8 mouse cellular contexts compared by ENCODE assay signal in the genomic region with DNA sequence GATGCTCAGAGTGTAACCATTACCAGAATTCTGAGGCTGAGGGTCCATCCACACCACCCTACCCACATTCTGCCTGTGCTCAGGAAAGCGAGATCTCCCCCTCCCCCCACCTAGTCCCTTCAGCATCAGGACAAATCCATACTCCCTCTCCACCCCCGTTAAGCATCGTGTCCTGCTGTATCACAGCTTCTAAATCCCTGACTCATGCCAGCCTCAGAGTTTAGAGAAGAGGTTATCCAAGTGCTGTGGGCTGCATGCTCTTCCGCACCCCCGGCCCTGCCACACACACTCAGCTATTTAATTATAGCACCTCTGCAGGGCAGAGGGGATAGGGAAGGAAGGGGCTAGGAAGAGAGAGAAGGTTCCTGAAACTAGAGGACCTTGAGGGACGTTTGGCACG. TPM values are rescaled to one million over a fixed set of nuclear protein-coding genes. Genes with fewer than 3 reads are reported as not detected.
DNase-seq lines count a peak whose midpoint lies in the region; ATAC-seq lines count a peak whose summit lies in the region.

No protein-coding gene starts in this region.

- H3K9me3 ChIP-seq in heart, embryonic 13.5 days = peaks cover 2% of the 10 kb centered on the region; the same call in 1 of the 2 replicates
- no peaks in the 10 kb centered on the region for H3K9me3 ChIP-seq in forebrain, embryonic 15.5 days
- no peaks in the 10 kb centered on the region for H3K9me3 ChIP-seq in midbrain, embryonic 10.5 days (replicated peaks)

- peak overlapping the region; percentile 24; the same call in 1 of the 2 replicates for H3K4me3 ChIP-seq in heart, embryonic 13.5 days
- H3K4me3 ChIP-seq in forebrain, embryonic 15.5 days = peak overlapping the region; percentile 35
- H3K4me3 ChIP-seq in midbrain, embryonic 10.5 days = peak overlapping the region; percentile 46

- no peaks in the 10 kb centered on the region for H3K27me3 ChIP-seq in heart, embryonic 13.5 days (replicated peaks)
- no peaks in the 10 kb centered on the region for H3K27me3 ChIP-seq in forebrain, embryonic 15.5 days
- H3K27me3 ChIP-seq in midbrain, embryonic 10.5 days (ENCODE audit: low read depth, poor library complexity, severe bottlenecking) = no peaks in the 10 kb centered on the region

- no peaks in the 10 kb centered on the region for H3K36me3 ChIP-seq in heart, embryonic 13.5 days
- no peaks in the 10 kb centered on the region for H3K36me3 ChIP-seq in forebrain, embryonic 15.5 days
- no peaks in the 10 kb centered on the region for H3K36me3 ChIP-seq in midbrain, embryonic 10.5 days

- no peak overlapping the region for H3K27ac ChIP-seq in heart, embryonic 13.5 days (replicated peaks)
- peak overlapping the region; percentile 100 for H3K27ac ChIP-seq in forebrain, embryonic 15.5 days (replicated peaks)
- H3K27ac ChIP-seq in midbrain, embryonic 10.5 days (replicated peaks) = peak overlapping the region; percentile 81

- H3K9ac ChIP-seq in heart, embryonic 13.5 days = peak overlapping the region; percentile 56
- peak overlapping the region; percentile 49; the same call in 1 of the 2 replicates for H3K9ac ChIP-seq in forebrain, embryonic 15.5 days (replicated peaks)

- peak overlapping the region; percentile 59 for H3K4me2 ChIP-seq in heart, embryonic 13.5 days
- peak overlapping the region; percentile 61 for H3K4me2 ChIP-seq in forebrain, embryonic 15.5 days (replicated peaks)

- H3K4me1 ChIP-seq in heart, embryonic 13.5 days = peaks cover 38% of the 10 kb centered on the region
- peaks cover 34% of the 10 kb centered on the region for H3K4me1 ChIP-seq in forebrain, embryonic 15.5 days
- peaks cover 27% of the 10 kb centered on the region for H3K4me1 ChIP-seq in midbrain, embryonic 10.5 days

- no peak for ATAC-seq in heart, embryonic 13.5 days (ENCODE audit: extremely low read depth, insufficient number of reproducible peaks, low FRiP score, low TSS enrichment)
- no peak; the same call in none of the 2 replicates for ATAC-seq in forebrain, embryonic 15.5 days (replicated peaks)
- no peak for ATAC-seq in activated CD4-positive, CD25-positive, alpha-beta regulatory T cell, adult 4 months

- WGBS in heart, embryonic 13.5 days = 29% methylated on average over 7 of the region's 7 CpGs
- WGBS in forebrain, embryonic 15.5 days = 26% methylated on average over 7 of the region's 7 CpGs
- 42% methylated on average over 7 of the region's 7 CpGs for WGBS in midbrain, embryonic 10.5 days

- DNase-seq in heart, adult 8-10 months (ENCODE audit: low spot score) = no peak
- peak; percentile 51 for DNase-seq in Muller cell, postnatal 12 days (ENCODE audit: inconsistent ontology term)
- DNase-seq in midbrain, embryonic 10.5 days (ENCODE audit: low spot score) = no peak
- no peak for DNase-seq in adrenal gland, postnatal 10 days
- no peak for DNase-seq in natural killer cell, adult 2 months (ENCODE audit: low spot score in 2 of 2)

RNA-seq across cellular contexts. Expression of a gene that starts 40.6 kb away (rescaled TPM):
- polyA plus RNA-seq in heart, embryonic 13.5 days (2015; fragmentation: Nextera tagmentation; extraction: Ambion mirVana) = 426 and 458 TPM in 2 replicates
- total RNA-seq in heart, adult 8-10 months (2022) = 100 to 1,000 TPM; 214 to 231 (median 227) TPM
- polyA plus RNA-seq in forebrain, embryonic 15.5 days (2015; fragmentation: Nextera tagmentation; extraction: Ambion mirVana) = 473 and 523 TPM in 2 replicates
- polyA plus RNA-seq in midbrain, embryonic 10.5 days (2016; fragmentation: Nextera tagmentation; extraction: Ambion mirVana) = 479 and 502 TPM in 2 replicates
- 100 to 1,000 TPM; 179 to 181 TPM for total RNA-seq in adrenal gland, postnatal 10 days (2021)
- polyA plus RNA-seq in activated CD4-positive, CD25-positive, alpha-beta regulatory T cell, adult 4 months (2017; shearing (Covaris generic)) = 100 to 1,000 TPM; 467 to 529 TPM
